Mouse (Mus musculus): ENCODE results near the gene Tph1.

GRCm38 (mm10) chr7:46710390-46710844, 38.1 kb upstream of the Tph1 start, which contains the start of gene Saal1:
- TF ChIP-seq CTCF (IDR thresholded peaks at IDR 0.05; ENCODE audit: borderline replicate concordance, insufficient read depth, low read length) (peak; percentile 85), POLR2A (IDR thresholded peaks at IDR 0.05; ENCODE audit: low read depth, low read length) (peak; percentile 76)

Measured in embryonic fibroblast, embryonic 13.5 days (primary cell).